Mouse (Mus musculus) ovary, adult 2 months (tissue): ENCODE data around the gene Pdzd2. TPM values are rescaled to one million over a fixed set of nuclear protein-coding genes. Genes with fewer than 3 reads are reported as not detected.

Source experiments
- polyA plus RNA-seq: library from polyadenylated mRNA; depleted of rRNA; stranded (reverse); fragments of >200 nt; gene quantifications from 2 replicates; pipeline ENCODE4 v1.2.3, GENCODE M21; 2012; rRNA removed

Gene Pdzd2
- 6.4 and 7.9 TPM in 2 replicates for polyA plus RNA-seq

DNA sequence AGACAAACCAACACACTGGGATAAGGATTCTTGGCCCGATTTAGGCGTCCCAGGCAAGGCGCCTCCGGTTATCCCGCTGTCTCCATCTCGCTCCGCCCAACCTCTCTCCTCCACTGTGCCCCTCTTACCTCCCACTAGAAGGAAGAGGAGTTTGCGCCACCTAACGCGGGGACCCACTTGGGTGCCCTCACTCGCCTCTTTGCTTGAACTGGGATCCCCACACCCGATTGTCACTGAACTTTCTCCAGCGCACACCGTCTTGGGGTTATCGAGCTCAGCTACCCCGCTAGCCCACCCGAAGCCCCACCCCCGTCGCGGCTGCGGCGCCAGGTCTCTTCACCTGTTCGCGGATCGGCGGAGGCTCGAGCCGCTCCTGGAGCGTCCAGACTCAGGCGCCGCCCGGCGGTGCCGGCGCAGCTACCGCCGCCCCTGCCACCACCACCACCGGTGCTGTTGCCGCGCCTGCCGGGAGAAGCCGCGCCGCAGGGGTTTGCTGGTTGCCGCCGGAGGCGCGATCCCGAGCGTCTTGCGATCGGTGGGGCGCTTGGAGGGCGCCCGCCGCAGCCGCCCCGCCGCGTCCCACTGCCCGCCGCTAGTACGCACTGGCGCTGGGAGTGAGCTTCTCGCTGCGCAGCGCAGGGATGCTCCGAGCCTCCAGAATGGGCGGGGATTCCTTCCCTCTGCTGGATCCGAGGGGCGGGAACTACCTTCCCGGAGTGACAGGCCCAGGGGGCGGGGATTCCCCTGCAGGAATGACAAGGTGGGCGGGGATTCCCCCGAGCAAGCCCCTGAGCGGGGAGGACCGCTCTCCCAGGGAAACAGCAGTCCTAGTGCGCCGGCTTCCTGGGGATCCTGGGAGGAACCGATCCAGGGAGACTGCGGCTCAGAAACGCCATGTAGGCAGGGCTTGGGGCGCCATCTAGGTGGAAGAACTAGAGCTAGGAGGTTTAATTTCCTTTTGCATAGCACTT, at the start of gene Pdzd2:
Pdzd2 (minus strand) TSS at position 648 of the 971 bp plus-strand sequence.

DNA sequence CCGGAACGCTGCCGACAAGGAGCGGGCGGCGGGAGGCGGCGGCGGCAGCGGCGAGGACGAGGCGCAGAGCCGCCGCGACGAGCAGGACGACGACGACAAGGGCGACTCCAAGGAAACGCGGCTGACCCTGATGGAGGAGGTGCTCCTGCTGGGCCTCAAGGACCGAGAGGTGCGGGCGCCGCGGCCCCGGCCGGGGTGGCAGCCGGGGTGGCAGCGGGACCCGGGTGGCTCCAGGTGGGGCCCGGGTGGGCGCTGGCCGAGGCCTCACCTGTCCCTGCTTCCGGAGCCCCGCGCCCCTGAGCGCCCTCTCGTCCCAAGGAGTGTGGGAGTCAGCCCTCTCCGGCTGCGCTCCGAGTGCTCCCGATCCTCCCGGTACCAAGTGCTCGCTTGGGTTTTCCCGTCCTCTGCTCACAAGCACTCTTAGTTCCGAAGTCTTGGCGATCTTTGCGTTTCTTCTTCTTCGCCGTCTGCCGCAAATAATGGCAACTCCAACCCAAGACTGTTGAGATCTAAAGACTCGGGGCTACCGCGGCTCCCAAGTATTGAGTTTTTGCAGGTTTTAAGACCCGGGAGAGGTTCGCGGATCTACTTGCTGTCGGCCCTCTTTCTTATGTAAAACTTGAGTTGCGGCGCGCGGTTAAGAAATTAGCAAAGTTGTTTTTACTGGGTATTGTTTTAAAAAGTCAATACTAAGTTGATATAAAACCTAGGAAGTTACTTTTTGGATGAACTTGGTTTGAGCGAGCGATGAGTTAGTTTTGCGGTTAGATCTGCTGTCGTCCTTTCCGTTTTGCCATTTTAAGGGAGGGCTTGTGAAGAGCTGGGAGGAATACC, 417.7 kb downstream of the Pdzd2 start, which contains the start of gene 1810049J17Rik:
1810049J17Rik (minus strand) TSS at position 112 of the 834 bp plus-strand sequence.

DNA sequence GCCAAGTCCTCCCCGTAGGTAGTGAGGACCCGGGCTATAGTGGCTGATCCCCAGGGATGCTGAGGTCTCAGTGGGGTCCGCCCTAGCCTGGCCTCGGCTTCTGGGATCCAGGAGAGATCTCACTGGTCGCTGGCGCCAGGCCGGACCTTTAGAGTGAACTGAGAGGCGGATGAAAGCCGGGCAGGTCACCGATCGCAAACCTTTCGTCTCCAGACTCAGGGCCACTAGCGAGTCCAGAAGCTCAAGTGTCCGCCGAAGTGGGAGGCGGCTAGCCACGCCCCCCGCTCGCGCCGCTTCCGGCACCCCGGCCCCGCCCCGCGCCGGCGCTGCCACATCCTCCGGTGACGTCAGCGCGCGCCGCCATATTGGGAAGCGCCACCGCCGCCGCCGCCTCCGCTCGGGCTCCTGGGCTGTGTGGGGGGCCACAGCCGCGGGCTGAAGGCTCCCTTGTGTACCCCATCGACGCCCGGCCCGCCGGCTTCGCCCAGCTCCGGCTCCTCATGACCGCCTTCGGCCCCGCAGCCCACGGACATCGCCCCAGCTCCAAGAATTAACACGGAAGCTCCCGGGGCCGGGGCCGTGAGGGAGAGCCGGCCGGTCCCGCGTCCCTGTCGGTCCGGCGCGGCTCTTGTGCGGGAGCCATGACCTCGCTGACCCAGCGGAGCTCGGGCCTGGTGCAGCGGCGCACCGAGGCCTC, 418.5 kb downstream of the Pdzd2 start, which contains the start of gene Golph3:
Golph3 (plus strand) TSS at position 360 of the 697 bp plus-strand sequence.

Other genes starting within 250 kb of the Pdzd2 start
- gene 6030458C11Rik, start 84.7 kb upstream of the Pdzd2 start, polyA plus RNA-seq: 10.5 and 11.5 TPM in 2 replicates
- gene Drosha, start 84.9 kb upstream of the Pdzd2 start, polyA plus RNA-seq: 11.9 and 15.6 TPM in 2 replicates